Mouse (Mus musculus) bone marrow macrophage, adult 2 months (primary cell): ENCODE results near the gene Spred1.

Experiments
- CTCF ChIP-seq: IDR thresholded peaks from 2 replicates; pipeline ENCODE4 v1.5.1; 2012; ENCODE audit warnings: low read depth, mild to moderate bottlenecking, low read length, moderate library complexity
- POLR2A ChIP-seq: IDR thresholded peaks from 2 replicates; pipeline ENCODE4 v1.6.1; 2012; ENCODE audit warnings: mild to moderate bottlenecking, low read depth, low read length, borderline replicate concordance

DNA sequence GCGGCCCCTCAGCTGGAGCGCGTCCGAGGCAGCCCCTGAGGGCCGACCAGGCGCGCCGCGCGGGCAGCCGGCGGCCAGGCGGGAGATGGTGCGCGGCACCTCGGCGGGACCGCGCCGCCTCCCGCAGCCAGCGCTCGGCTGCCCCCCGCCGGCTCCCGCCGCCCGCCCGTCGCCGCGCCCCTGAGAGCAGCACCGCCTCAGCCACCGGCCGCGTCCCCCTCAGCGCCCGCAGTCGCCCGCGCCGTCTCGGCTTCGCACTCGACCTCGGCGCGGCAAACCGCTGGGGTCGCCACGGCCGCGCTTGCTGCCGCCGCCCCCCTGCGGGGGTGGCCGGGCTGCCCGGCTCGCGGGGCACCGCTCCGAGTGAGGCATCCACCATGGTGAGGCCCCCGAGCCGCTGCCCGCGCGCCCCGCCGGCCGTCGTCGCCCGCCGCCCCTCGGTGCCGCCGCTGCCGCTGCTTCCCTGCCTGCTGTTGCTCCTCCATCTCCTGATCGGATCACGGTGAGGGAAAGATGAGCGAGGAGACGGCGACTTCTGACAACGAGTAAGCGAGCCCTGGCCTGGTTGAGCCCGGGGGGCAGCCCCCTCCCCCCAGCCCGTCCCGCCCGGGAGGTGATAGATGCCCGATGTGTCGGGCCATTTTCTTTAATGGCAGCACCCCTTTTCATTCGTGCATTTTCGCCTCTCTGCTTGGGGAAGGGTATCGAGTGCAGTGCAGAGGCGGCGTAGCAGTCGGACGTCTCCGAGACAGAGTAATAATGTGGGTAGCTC lies at the start of gene Spred1:
- TF ChIP-seq CTCF (no peak), POLR2A (no peak)
